Mouse (Mus musculus) neural tube, embryonic 14.5 days (tissue): ENCODE results near the gene Cited1. TPM values are rescaled to one million over a fixed set of nuclear protein-coding genes. Genes with fewer than 3 reads are reported as not detected.
"Not testable (repeated sequence)": the region's sequence is repeated elsewhere in the genome, so short reads cannot be mapped to it uniquely, and the experiment has no call there.

Source experiments
- ATAC-seq: fragments of 200-750 bp; cut with Nextera tagmentation; 2 replicates; pipeline ENCODE4 v1.8.0; 2017; ENCODE audit warnings: low read depth, mild to moderate bottlenecking, moderate TSS enrichment, moderate library complexity
- H3K27ac ChIP-seq: fragments of 300-500 bp; sonication (generic); 2 replicates; pipeline ENCODE4 v1.5.1; 2014; ENCODE audit warnings: low read depth, mild to moderate bottlenecking, control low read depth, low read length, moderate library complexity, mixed read lengths
- H3K27me3 ChIP-seq: fragments of 300-500 bp; sonication (generic); 2 replicates; pipeline ENCODE4 v1.6.1; 2014; ENCODE audit warnings: low read length; ENCODE audit not compliant: control insufficient read depth, insufficient read depth
- H3K36me3 ChIP-seq: fragments of 300-500 bp; sonication (generic); 2 replicates; pipeline ENCODE4 v1.6.1; 2014; ENCODE audit warnings: low read length, mixed read lengths; ENCODE audit not compliant: control insufficient read depth, insufficient read depth
- H3K4me1 ChIP-seq: fragments of 300-500 bp; sonication (generic); 2 replicates; pipeline ENCODE4 v1.6.1; 2014; ENCODE audit warnings: low read length; ENCODE audit not compliant: control insufficient read depth, insufficient read depth
- H3K4me2 ChIP-seq: fragments of 300-500 bp; sonication (generic); 2 replicates; pipeline ENCODE4 v1.6.1; 2014; ENCODE audit warnings: mild to moderate bottlenecking, low read depth, low read length, control low read depth
- H3K4me3 ChIP-seq: fragments of 300-500 bp; sonication (generic); 2 replicates; pipeline ENCODE4 v1.5.1; 2014; ENCODE audit warnings: low read depth, low read length, control low read depth, mixed read lengths
- H3K9ac ChIP-seq: fragments of 300-500 bp; sonication (generic); replicated peaks from 2 replicates; pipeline ENCODE4 v1.6.1; 2014; ENCODE audit warnings: low read depth, mild to moderate bottlenecking, control low read depth, low read length, mixed read lengths
- H3K9me3 ChIP-seq: fragments of 300-500 bp; sonication (generic); 2 replicates; pipeline ENCODE4 v1.6.1; 2016; ENCODE audit warnings: low read length; ENCODE audit not compliant: control insufficient read depth
- WGBS: fragments of 180-500 bp; shearing (Covaris S2); extraction: QIAGEN DNeasy Blood & Tissue Kit; methylation state at CpG from one replicate; pipeline ENCODE4 v1.1.7; 2014; 5-methylcytosine and 5-hydroxymethylcytosine counted together
- microRNA-seq: library from miRNA; unstranded; fragments of <30 nt; microRNA quantifications from one replicate; pipeline ENCODE4, GENCODE M21; 2016
- polyA plus RNA-seq: library from polyadenylated mRNA; unstranded; fragments of >200 nt; fragmentation: Nextera tagmentation; extraction: Ambion mirVana; gene quantifications from 2 replicates; pipeline ENCODE4 v1.2.1, GENCODE M21; 2014

Cited1 gene
- polyA plus RNA-seq, 1 experiment from 2014 or later = 11.1 TPM

- H3K4me1 ChIP-seq = no peaks in the 10 kb centered on the region
- WGBS = 79% methylated on average over 2 of the region's 2 CpGs
- no peak for ATAC-seq
- H3K4me2 ChIP-seq = no peak overlapping the region
- no peaks in the 10 kb centered on the region for H3K36me3 ChIP-seq
- H3K9me3 ChIP-seq = no peaks in the 10 kb centered on the region
- H3K9ac ChIP-seq = no peak overlapping the region
- H3K27me3 ChIP-seq = 0 out of 2 replicates have a peak, but pooled peaks cover 3% of the 10 kb centered on the region
- H3K27ac ChIP-seq = no peak overlapping the region
- H3K4me3 ChIP-seq = no peak overlapping the region
These were observed 7.6 kb downstream of the Cited1 start for GRCm38 (mm10) chrX:102244334-102244733.

- Histone ChIP-seq H3K36me3 (no peaks in the 10 kb centered on the region), H3K9ac (no peak overlapping the region), H3K27ac (no peak overlapping the region), H3K4me1 (no peaks in the 10 kb centered on the region), H3K4me3 (no peak overlapping the region), H3K4me2 (no peak overlapping the region), H3K9me3 (no peaks in the 10 kb centered on the region), H3K27me3 (no peaks in the 10 kb centered on the region)
- ATAC-seq = no peak
- WGBS = 22% methylated on average over 1 of the region's 1 CpGs
These were observed 32.9 kb downstream of the Cited1 start for GRCm38 (mm10) chrX:102219126-102219525.

DNA sequence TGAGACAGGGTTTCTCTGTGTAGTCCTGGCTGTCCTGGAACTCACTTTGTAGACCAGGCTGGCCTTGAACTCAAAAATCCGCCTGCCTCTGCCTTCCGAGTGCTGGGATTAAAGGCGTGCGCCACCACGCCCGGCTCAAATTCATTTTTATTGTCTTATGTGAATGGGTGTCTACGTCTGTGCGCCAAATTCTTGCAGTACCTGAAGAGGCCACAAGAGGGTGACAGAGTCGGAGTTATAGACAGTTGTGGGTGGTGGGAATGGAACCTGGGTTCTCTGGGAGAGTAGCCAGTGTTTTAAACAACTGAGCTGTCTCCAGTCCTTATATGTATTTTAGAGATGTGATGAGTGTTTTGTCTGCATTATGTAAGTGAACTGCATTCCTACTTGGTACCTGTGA lies 36.6 kb downstream of the Cited1 start:
- H3K4me1 ChIP-seq, H3K9ac ChIP-seq, ATAC-seq, H3K36me3 ChIP-seq, H3K4me2 ChIP-seq, H3K27me3 ChIP-seq, H3K9me3 ChIP-seq, H3K4me3 ChIP-seq, H3K27ac ChIP-seq: not testable (repeated sequence)
- 29% methylated on average over 9 of the region's 9 CpGs for WGBS

Small RNAs within 50 kb of the gene (microRNA-seq; reads per million reads assigned to microRNA genes)
- not detected for gene Gm26318

Other genes starting within 250 kb of the Cited1 start
- 3.3 and 3.9 TPM in 2 replicates for gene Rtl5, start 180.9 kb downstream of the Cited1 start, polyA plus RNA-seq
- 65.6 and 71.6 TPM in 2 replicates for gene Pin4, start 132.7 kb downstream of the Cited1 start, polyA plus RNA-seq
- gene Ercc6l, start 95.1 kb downstream of the Cited1 start, polyA plus RNA-seq = 0.94 and 1.6 TPM in 2 replicates
- 390 and 436 TPM in 2 replicates for gene Rps4x, start 62.8 kb downstream of the Cited1 start, polyA plus RNA-seq